In the genomic region with DNA sequence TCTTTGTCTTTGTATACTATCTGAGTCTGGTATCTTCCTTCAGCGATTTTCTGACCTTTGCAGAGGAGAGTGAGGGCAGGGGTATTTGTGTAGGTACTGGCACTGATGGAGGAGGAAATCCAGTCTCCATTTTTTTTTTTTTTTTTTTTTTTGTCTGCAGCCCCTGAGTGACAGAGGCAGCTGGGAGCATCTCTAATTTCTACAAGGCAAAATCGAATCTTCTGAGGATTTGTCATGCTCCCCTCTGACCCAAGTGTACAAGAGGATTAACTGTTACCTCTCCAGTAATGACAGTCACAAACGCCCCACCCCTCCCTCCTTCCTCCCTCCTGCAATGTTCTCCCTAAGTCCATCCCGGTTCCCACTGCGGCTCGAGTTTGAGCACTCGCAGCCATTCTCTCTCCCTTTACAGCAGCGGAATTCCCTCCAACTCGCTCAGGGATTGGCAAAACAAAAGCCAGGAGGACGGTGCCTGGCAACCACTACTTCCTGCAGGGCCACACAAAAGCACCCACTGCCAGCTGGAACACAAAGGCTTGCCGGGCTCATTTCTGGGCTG, we compare ENCODE assay signal across 8 mouse cellular contexts. TPM values are rescaled to one million over a fixed set of nuclear protein-coding genes. Genes with fewer than 3 reads are reported as not detected.
DNase-seq lines count a peak whose midpoint lies in the region; ATAC-seq and TF ChIP-seq lines count a peak whose summit lies in the region.

No protein-coding gene starts in this region.

- peak overlapping the region; percentile 49 for H3K9ac ChIP-seq in hindbrain, embryonic 13.5 days
- peak overlapping the region; percentile 36 for H3K9ac ChIP-seq in limb, embryonic 14.5 days (ENCODE audit: low read depth, low read length, severe bottlenecking)

- no peaks in the 10 kb centered on the region for H3K36me3 ChIP-seq in hindbrain, embryonic 13.5 days
- H3K36me3 ChIP-seq in limb, embryonic 14.5 days (ENCODE audit: control insufficient read depth, insufficient read depth, low read length): no peaks in the 10 kb centered on the region

- H3K4me1 ChIP-seq in hindbrain, embryonic 13.5 days (replicated peaks): peaks cover 12% of the 10 kb centered on the region
- peaks cover 10% of the 10 kb centered on the region; the same call in 1 of the 2 replicates for H3K4me1 ChIP-seq in limb, embryonic 14.5 days (ENCODE audit: control insufficient read depth, insufficient read depth, low read length)

- WGBS in hindbrain, embryonic 13.5 days: 1% methylated on average over 11 of the region's 11 CpGs
- WGBS in limb, embryonic 14.5 days: 6% methylated on average over 11 of the region's 11 CpGs

- TF ChIP-seq POLR2A in limb, embryonic 14.5 days (IDR thresholded peaks at IDR 0.05; ENCODE audit: borderline replicate concordance, extremely low read depth, insufficient read depth, insufficient read length): no peak

- DNase-seq in kidney, postnatal 10 days: peak; percentile 16
- no peak for DNase-seq in kidney, adult 9 months
- peak; percentile 27 for DNase-seq in embryo, embryonic 11.5 days (ENCODE audit: low read depth, low spot score)
- peak; percentile 46 for DNase-seq in limb, embryonic 14.5 days (ENCODE audit: low spot score)
- peak; percentile 72 for DNase-seq in retina, embryonic 14.5 days (ENCODE audit: low spot score)
- no peak for DNase-seq in kidney, postnatal 25 days

- H3K27ac ChIP-seq in hindbrain, embryonic 13.5 days: peak overlapping the region; percentile 69
- peak overlapping the region; percentile 15 for H3K27ac ChIP-seq in limb, embryonic 14.5 days (replicated peaks; ENCODE audit: low read depth, low read length)

- peak; percentile 68 for ATAC-seq in hindbrain, embryonic 13.5 days (ENCODE audit: low FRiP score)
- peak; percentile 85 for ATAC-seq in limb, embryonic 14.5 days (ENCODE audit: low FRiP score, low read depth)
- no peak for ATAC-seq in erythroblast, adult 5-6 weeks (replicated peaks; ENCODE audit: low FRiP score, poor library complexity, severe bottlenecking)

- H3K9me3 ChIP-seq in hindbrain, embryonic 13.5 days: no peaks in the 10 kb centered on the region
- no peaks in the 10 kb centered on the region for H3K9me3 ChIP-seq in limb, embryonic 14.5 days (ENCODE audit: control insufficient read depth, low read length)

- H3K4me3 ChIP-seq in hindbrain, embryonic 13.5 days: peak overlapping the region; percentile 24
- 0 out of 2 replicates have a peak overlapping the region, but pooled peaks have one; percentile 5 for H3K4me3 ChIP-seq in limb, embryonic 14.5 days (replicated peaks; ENCODE audit: low read length)

- no peaks in the 10 kb centered on the region for H3K27me3 ChIP-seq in hindbrain, embryonic 13.5 days
- no peaks in the 10 kb centered on the region for H3K27me3 ChIP-seq in limb, embryonic 14.5 days (ENCODE audit: control insufficient read depth, insufficient read depth, low read length)

- H3K4me2 ChIP-seq in hindbrain, embryonic 13.5 days: peak overlapping the region; percentile 53
- peak overlapping the region; percentile 36; the same call in 1 of the 2 replicates for H3K4me2 ChIP-seq in limb, embryonic 14.5 days (replicated peaks; ENCODE audit: low read depth, low read length, severe bottlenecking)

RNA-seq across cellular contexts. Expression of a gene that starts 35.9 kb away (rescaled TPM):
- polyA plus RNA-seq in hindbrain, embryonic 13.5 days (2015; fragmentation: Nextera tagmentation; extraction: Ambion mirVana): 4.2 and 5.2 TPM in 2 replicates
- 1.7 and 2.3 TPM in 2 replicates for polyA plus RNA-seq in limb, embryonic 14.5 days (2012; rRNA removed)
- 2.1 and 2.9 TPM in 2 replicates for polyA plus RNA-seq in limb, embryonic 14.5 days (2014; fragmentation: Nextera tagmentation; extraction: Ambion mirVana)
- not detected in 2 replicates for total RNA-seq in erythroblast, adult 5-6 weeks (2015; ENCODE audit: low replicate concordance)
- total RNA-seq in erythroblast, adult 5-6 weeks (2017; ENCODE audit: low replicate concordance): not detected in 2 replicates

Comparison
In these comparisons a context has a peak if more than half of its experiments do, and no peak if none do; other contexts are left out.
1. DNase-seq: peak in kidney, postnatal 10 days (single experiment), embryo, embryonic 11.5 days (single experiment), limb, embryonic 14.5 days (single experiment) and retina, embryonic 14.5 days (single experiment); none in kidney, adult 9 months (single experiment) and kidney, postnatal 25 days (0 of 2).